Mouse (Mus musculus) left cerebral cortex, adult 2 months (tissue): ENCODE measurements around the gene Sh3bp4. TPM values are rescaled to one million over a fixed set of nuclear protein-coding genes. Genes with fewer than 3 reads are reported as not detected.
A peak's percentile ranks its signal among the peaks of the same experiment; 100 is the strongest.

Experiments
- DNase-seq, 2 experiments: peaks; one replicate each; pipeline ENCODE4 v3.0.0; 2021 to 2022; ENCODE audit warnings: low spot score in 2 of 2, mixed read lengths in 1 of 2; ENCODE audit errors: extremely low spot score in 1 of 2
- H3K27ac ChIP-seq: fragments of 200-600 bp; 2 replicates; pipeline ENCODE4 v1.8.1; 2022
- H3K4me3 ChIP-seq: fragments of 200-600 bp; 2 replicates; pipeline ENCODE4 v1.8.1; 2022
- CTCF ChIP-seq: fragments of 200-600 bp; IDR thresholded peaks from 2 replicates; pipeline ENCODE4 v1.8.1; 2022; ENCODE audit warnings: antibody characterized with exemption, mild to moderate bottlenecking, moderate library complexity
- intact Hi-C: fragments of 180-260 bp; cut with DNase I; formaldehyde crosslinking; loops from one replicate; pipeline ENCODE4 v1.15.1; 2025
- total RNA-seq, 2 experiments: library from RNA; stranded (reverse); gene quantifications; 2 replicates each; pipeline ENCODE4 v1.2.3; 2021

Gene Sh3bp4
- total RNA-seq, 2 experiments from 2014 or later = 15.6 to 19.5 TPM

- no peak overlapping the region for H3K4me3 ChIP-seq
- no peak for TF ChIP-seq CTCF
- intact Hi-C loops = no loop called here
- DNase-seq = no peak
- H3K27ac ChIP-seq = no peak overlapping the region
Observed at GRCm38 (mm10) chr1:89042956-89043355, 27.3 kb upstream of the Sh3bp4 start.

GRCm38 (mm10) chr1:89045403-89045802 is 24.8 kb upstream of the Sh3bp4 start:
- H3K4me3 ChIP-seq = no peak overlapping the region
- TF ChIP-seq CTCF = no peak
- intact Hi-C loops = no loop called here
- no peak for DNase-seq
- H3K27ac ChIP-seq = no peak overlapping the region

GRCm38 (mm10) chr1:89049506-89049905 is 20.7 kb upstream of the Sh3bp4 start:
- intact Hi-C loops = no loop called here
- no peak for DNase-seq

GRCm38 (mm10) chr1:89056175-89056574 is 14.0 kb upstream of the Sh3bp4 start:
- TF ChIP-seq CTCF = no peak
- no peak overlapping the region for H3K27ac ChIP-seq
- intact Hi-C loops = loop anchor here (2.0 to 5.0 kb wide), 2 partner anchors 81 to 299 kb away; no protein-coding TSS in a partner anchor
- H3K4me3 ChIP-seq = no peak overlapping the region
- DNase-seq = no peak

More at GRCm38 (mm10) chr1:89049506-89049905, 20.7 kb upstream of the Sh3bp4 start:
- no peak overlapping the region for H3K27ac ChIP-seq
- no peak for TF ChIP-seq CTCF
- no peak overlapping the region for H3K4me3 ChIP-seq

GRCm38 (mm10) chr1:89057430-89057829 is 12.8 kb upstream of the Sh3bp4 start:
- intact Hi-C loops = loop anchor here (2.0 to 5.0 kb wide), 2 partner anchors 80 to 301 kb away; no protein-coding TSS in a partner anchor
- peak in 1 of 2 experiments; percentile 37 for DNase-seq
- Histone ChIP-seq H3K27ac (no peak overlapping the region; the same call in 1 of the 2 replicates), H3K4me3 (no peak overlapping the region)
- TF ChIP-seq CTCF = peak; percentile 43

- no peak for DNase-seq
- TF ChIP-seq CTCF = peak; percentile 20
- Histone ChIP-seq H3K27ac (no peak overlapping the region; the same call in 1 of the 2 replicates), H3K4me3 (no peak overlapping the region)
- intact Hi-C loops = loop anchor here (5.0 kb wide), 1 partner anchor 79 kb away; no protein-coding TSS in a partner anchor
Observed at GRCm38 (mm10) chr1:89058011-89058410, 12.2 kb upstream of the Sh3bp4 start.

- no peak overlapping the region for H3K4me3 ChIP-seq
- H3K27ac ChIP-seq = no peak overlapping the region
- intact Hi-C loops = no loop called here
- DNase-seq = no peak
- no peak for TF ChIP-seq CTCF
Observed at GRCm38 (mm10) chr1:89062977-89063376, 7.2 kb upstream of the Sh3bp4 start.

- no peak overlapping the region for H3K27ac ChIP-seq
- no peak overlapping the region for H3K4me3 ChIP-seq
- TF ChIP-seq CTCF = no peak
- intact Hi-C loops = no loop called here
- no peak for DNase-seq
Observed at GRCm38 (mm10) chr1:89063800-89064199, 6.4 kb upstream of the Sh3bp4 start.

GRCm38 (mm10) chr1:89068812-89069211 is 1.4 kb upstream of the Sh3bp4 start:
- H3K4me3 ChIP-seq = no peak overlapping the region
- no peak overlapping the region for H3K27ac ChIP-seq
- DNase-seq = no peak
- intact Hi-C loops = no loop called here
- no peak for TF ChIP-seq CTCF

- Histone ChIP-seq H3K4me3 (peak overlapping the region; percentile 88), H3K27ac (peak overlapping the region; percentile 61; the same call in 1 of the 2 replicates)
- TF ChIP-seq CTCF = no peak
- no peak for DNase-seq
- intact Hi-C loops = loop anchor here (5.0 kb wide), 2 partner anchors 123 to 312 kb away; no protein-coding TSS in a partner anchor
Observed at GRCm38 (mm10) chr1:89069479-89070102, 624 bp upstream of the Sh3bp4 start.

- peak overlapping the region; percentile 88 for H3K4me3 ChIP-seq
- H3K27ac ChIP-seq = peak overlapping the region; percentile 90
- intact Hi-C loops = loop anchor here (5.0 kb wide), 2 partner anchors 121 to 314 kb away; no protein-coding TSS in a partner anchor
- DNase-seq = no peak
- no peak for TF ChIP-seq CTCF
Observed at GRCm38 (mm10) chr1:89070871-89071361, 701 bp downstream of the Sh3bp4 start.

- Histone ChIP-seq H3K27ac (peak overlapping the region; percentile 44), H3K4me3 (peak overlapping the region; percentile 88)
- TF ChIP-seq CTCF = no peak
- intact Hi-C loops = loop anchor here (5.0 kb wide), 2 partner anchors 121 to 314 kb away; no protein-coding TSS in a partner anchor
- DNase-seq = no peak
Observed at GRCm38 (mm10) chr1:89071371-89072142, 1.3 kb downstream of the Sh3bp4 start.
